Mouse (Mus musculus): ENCODE results near the gene Zdhhc14.

Zdhhc14 gene

DNA sequence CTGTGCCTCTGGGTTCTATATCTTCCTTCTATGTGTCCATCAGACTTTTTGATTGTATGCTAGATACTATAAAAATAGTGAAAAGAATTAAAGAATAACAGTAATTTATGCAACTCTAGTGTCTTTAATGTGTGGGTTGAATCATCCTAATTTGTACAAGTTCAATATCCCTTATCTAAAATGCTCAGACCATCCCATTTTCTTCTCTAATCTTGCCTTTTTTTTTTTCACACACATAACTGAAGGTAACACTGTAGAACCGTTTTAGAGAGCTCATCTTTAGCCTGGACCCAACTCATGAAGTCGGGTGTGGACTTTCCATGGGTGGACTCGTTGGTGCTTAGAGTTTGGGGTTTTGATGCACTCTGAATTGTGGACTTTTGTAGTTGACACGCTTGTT, 12.6 kb downstream of the Zdhhc14 start:
- no peak for DNase-seq (ENCODE audit: low spot score)

DNA sequence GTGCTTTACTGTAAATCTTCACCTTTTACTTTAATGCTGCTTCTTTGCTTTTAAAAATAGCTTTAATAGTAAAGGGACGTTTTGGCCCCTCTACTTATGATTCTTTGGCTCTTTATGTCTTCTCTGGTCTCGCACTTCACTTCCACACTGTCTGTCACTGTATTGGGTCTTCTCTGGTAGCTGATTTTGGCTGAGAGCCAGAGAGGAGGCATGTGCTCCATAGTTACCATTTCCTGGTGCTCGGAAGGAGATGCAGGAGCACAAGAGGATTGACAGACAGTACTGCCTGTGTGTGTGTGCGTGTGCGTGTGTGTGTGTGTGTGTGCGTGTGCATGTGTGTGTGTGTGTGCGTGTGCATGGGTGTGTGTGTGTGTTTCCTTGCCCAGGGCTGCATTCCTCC, 14.2 kb downstream of the Zdhhc14 start:
- no peak for DNase-seq (ENCODE audit: low spot score)

DNA sequence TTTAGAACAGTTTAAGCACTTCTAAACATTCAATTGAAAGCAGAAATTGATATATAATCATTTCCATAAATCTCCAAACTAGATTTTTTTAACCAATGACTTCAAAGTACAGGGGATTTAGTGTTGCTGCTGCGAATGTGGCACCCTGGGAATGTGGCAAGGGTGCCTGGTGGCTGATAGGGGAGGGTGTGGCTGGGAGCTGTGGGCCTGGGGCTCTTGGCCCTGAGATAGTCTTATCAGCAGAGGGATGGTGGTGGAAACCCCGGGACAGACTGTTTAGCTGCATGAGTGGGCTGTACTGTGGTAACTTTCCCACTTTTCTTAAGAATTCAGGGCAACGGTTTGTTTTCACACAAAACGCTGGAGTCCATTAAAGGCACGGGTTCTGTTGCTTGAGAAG, 14.6 kb downstream of the Zdhhc14 start:
- no peak for DNase-seq (ENCODE audit: low spot score)

DNA sequence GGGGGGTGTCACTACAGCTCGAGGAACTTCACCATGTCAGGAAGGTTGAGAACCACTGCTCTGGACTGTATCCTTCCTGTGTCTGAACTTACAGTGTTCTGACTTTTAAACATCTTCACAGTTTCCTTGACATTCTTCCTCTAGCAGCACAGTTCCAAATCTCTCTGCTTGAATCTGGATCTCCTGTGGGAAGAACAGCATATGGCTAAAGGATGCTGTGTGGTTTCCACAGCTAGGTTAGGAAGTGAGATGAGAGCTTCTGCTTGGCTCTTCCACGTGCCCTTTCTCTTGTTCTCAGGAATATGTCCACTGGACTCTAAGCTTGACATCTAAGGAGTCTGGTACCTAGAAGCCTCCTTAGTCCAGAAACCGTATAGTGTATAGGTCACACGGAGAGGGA, 15.7 kb downstream of the Zdhhc14 start:
- no peak for DNase-seq (ENCODE audit: low spot score)

DNA sequence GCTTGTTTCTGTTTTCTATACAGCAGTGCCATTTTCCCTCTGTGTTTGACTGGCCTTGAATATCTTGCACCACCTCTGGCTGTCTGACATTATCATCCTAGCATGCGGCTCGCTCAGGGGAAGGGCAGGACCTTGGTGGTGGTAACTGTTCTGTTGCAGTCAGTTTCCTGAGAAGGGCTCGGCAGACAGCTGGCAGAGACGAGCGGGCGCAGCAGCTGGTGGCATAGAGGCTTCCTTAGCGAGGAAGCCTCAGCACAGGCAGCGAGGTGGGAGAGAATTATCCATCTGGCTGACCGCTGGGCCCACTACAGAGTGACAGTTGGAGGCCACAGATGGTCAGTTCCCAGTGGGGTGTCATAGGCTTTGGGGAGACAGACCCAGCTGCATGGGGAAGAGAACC, 18.2 kb downstream of the Zdhhc14 start:
- no peak for DNase-seq (ENCODE audit: low spot score)

DNA sequence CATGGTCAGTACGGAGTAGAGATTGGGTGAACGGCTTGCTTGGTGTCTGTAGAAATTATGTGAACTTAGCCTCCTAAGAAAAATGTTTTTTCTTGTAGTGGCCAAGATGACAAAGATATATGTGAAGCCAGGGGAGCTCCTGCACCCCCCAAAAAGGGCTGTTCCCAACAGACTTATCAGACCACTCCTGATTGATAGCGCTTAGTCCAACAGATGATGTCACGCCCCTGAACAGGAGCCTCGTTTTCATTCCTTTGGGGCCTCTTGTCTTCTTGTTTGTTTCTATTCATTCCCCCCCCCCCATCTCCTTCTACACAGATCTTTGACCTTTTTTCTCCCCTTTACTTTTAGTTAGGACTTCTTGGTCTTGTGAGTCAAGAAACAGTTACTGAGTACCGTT, 19.4 kb downstream of the Zdhhc14 start:
- DNase-seq (ENCODE audit: low spot score), result no peak

DNA sequence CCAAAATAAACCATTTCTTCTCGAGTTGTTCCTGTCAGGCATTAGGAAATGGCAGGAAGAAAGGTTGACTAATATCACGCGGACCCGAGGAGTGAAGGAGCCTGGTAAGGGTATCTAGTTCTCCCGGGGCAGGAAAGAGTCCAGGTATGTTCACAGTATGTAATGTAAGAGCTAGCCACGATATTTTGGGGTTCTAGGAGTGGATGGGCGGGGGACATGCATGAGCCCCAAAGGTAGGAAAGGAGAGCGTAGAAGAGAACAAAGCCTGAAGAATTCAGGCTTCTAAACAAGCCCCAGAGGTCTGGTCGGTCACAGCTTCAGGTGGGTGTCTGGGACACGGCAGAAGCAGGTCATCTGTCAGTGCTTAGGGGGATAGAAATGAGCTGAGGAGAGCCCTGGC, 27.1 kb downstream of the Zdhhc14 start:
- DNase-seq (ENCODE audit: low spot score), result no peak

DNA sequence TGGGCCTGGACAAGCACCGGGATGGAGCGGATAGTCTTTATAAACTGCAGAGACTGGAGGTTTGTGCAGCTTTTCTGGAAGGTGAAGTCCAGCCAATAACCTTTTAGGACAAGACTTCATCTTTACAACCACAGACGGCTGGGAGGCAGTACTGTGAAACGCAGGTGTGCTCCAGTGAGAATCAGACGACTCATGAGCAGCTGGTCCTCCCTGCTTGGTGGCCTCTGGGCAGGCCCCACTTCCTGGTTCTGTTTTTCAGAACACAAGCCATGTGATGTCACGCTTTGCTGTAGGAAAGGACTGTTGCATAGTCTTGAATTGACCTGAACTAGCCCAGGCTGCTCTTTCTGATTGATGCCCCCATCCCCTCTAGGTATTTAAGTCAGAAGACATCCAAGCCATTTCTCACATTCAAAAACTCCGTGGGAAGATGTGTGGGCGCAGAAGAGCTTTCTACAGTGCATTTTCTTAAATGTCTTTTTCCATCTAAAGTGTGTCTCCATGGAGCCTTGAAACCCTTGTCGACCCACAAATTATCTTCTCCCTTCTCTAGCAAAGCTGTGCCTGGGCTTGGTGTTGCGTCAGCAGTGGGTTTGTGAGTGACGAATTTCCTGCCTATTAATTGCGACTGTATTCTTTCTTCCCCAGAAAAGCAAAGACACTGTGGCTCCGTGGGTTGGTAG, 27.7 kb downstream of the Zdhhc14 start:
- no peak for DNase-seq (ENCODE audit: low spot score)

DNA sequence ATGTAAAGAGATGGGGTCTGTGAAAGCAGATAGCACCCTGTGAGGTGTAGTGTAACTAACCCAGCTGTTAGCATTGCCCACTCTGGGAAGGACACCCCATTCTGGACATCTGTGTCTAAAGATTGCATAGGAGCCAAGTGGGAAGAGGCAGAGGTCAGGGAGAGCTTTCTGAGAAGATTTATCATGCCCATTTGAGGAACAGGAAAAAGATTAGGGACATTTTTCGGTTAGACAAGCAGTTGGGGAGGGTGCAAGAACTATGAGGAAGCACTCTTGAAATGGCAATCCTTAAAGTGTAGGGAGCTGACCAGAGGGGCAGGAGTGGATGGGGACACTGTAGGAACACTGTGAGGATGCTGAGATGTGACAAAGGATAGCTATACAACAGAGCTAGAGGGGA, 29.2 kb downstream of the Zdhhc14 start:
- no peak for DNase-seq (ENCODE audit: low spot score)

DNA sequence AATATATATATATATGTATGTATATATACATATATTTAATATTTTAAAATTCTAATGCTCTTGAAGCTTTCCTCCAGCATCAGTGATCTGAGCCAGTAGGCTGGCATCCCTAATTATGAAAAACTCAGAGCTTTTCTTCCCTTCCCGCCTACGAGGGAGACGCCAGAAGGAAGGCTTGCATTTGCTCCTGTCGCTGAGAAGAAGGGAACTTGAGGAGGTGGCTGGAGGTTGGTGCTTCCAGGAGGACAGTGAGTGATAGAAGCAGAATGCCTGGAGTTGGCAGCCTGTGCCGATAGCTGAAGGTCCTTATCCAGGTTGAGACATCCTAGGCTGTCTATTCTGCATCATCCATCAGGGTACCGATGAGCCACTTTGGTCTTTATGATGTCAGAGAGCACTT, 37.2 kb downstream of the Zdhhc14 start:
- DNase-seq (ENCODE audit: low spot score), result no peak

DNA sequence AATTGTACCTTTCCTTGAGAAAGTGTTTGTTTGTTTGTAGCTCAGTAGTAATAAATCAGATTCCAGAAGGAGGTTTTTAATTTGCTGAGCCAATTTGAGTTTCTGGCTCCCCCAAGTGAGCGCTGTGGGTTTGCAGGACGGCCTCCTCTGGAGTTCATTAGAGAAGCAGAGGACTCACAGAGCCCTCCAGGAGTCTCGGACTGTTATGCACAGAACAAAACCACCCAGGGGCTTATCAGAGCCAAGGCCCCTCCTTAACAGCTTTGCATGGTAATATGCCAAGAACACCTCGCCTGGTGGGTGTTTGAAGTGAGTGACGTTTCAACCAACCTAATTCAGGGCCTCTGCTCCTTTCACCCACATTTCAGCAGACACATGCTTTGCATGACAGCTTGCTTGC, 40.5 kb downstream of the Zdhhc14 start:
- no peak for DNase-seq (ENCODE audit: low spot score)

DNA sequence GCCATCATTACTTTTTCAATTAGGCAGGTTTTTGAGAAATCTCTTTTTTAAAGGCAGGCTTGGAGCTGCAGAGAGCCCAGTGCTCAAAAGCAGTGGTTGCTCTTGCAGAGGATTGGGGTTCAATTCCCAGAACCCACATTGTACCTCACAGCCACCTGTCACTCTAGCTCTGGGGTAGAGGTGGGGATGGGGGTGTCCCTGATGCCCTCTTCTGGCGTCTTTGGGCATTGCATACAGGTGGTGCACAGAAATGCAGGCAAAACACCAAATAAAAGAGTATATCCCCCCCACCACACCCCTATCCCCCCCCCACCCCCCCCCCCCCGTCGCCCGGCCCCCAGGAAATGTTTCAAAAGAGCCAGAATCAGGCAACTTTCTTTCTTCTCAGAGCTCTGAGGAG, 43.0 kb downstream of the Zdhhc14 start:
- no peak for DNase-seq (ENCODE audit: low spot score)

DNA sequence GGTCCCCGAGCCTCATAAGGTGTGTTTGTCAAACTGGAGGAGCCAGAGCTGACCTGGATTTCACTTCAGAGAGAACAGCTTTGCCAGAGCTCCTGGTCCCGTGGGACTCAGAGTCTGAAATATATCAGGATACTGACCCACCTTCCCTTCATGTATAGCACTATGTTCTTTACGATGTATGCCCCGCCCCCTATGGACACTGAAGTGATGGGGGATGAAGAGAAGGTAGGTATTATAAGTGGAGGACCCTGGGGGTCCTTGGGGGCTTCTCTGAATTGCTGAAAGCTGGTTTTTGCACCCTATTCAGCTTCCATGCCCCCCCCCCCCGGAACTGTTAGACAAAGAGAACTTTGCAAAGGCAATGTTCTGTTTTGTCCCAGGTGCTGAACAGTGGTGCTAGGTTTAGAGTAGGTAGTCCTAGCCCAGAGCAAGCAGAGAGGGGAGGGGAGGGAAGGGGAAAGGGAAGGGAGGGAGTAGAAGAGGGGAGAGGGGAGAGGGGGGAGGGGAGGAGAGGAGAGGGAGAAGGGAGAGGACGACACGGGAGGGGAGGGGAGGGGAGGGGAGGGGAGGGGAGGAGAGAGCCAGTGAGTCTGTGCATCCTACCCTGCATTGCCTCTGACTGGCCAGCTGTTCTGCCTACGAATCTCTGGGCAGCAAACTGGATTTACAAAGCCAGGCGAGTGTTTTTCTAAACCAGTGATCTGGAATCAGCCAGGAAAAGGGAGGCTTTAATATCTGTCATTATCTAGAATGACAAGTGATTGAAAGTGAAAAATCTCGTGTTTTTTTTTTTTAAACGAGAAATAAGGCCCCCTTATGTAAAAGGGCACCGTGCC, 44.1 kb downstream of the Zdhhc14 start:
- no peak for DNase-seq (ENCODE audit: low spot score)

DNA sequence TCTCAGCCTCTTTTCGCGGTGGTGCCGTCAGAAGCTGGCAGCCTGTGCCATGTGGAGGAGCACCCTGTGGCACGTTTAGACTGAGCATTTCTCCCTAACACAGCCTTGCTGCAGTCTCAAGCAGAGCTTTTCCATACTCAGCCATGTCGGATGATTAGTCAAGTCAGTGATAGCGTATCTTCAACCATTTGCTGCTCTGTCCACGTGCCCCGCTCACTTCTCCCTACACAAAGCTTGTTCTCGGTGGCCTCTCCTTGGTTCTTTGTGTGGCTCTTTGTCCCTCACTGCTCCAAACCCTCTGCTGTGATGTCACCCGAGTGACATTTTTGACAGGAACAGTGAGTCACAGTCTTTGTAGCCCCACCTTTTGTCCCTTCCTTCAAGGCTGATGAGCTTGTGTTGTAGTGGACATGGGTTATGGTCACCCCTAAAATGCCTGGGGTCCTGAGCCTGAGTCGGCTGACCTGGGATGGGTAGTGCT, 44.8 kb downstream of the Zdhhc14 start:
- DNase-seq (ENCODE audit: low spot score), result no peak

DNA sequence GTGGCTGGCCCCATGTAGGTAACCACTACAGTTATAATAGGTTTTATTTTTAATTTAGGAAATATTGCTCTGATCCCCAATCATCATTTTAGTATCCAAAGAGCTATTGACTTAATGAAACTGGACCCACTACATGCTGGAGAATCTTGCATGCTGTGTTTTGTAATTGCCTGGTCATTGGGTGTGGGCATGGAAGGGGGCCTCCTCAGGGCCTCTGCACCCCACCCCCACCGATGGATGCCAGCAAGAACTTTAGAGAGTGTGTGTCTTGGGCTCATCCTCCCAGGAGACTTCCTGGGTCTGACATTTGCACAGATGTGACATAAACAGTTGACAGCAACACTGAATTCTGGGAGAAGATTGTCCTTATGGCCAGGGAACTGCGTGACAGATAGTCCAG, 49.8 kb downstream of the Zdhhc14 start:
- no peak for DNase-seq (ENCODE audit: low spot score)

DNA sequence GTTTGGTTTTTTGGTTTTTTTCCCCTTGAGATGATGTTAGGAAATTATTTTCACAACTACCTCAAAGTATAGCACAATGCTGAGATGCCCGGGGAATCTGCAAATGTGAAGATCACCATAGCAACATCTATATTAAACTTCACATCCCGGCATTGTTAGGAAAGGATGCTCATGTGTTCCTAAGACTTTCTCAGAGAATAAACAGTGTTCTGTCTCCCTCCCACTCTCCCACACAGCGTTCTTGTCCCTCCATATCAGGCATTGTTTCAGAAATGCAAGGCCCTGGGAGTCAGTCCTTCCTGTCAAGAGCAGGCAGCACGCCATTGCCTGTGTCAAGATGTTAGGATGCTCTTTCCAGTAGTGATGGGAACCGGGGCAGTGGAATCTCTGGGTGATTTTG, 51.7 kb downstream of the Zdhhc14 start:
- no peak for DNase-seq (ENCODE audit: low spot score)

DNA sequence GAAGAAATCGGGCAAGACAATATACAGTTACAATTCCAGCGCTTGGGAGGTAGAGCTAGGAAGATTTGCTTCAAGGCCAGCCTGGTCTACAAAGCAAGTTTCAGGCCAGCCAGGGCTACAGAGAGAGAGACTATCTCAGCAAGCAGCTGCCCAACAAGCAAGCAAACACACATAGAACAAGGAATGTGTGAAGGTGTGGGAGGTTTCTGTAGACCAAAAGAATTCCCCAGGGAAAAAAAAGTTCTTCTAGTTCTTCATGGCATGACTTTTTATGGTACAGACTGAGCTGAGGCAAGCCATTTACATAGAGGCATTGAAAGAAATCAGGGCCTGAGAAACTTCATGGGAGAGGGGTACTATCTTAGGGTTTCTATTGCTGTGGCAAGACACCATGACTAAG, 52.7 kb downstream of the Zdhhc14 start:
- DNase-seq (ENCODE audit: low spot score), result no peak

DNA sequence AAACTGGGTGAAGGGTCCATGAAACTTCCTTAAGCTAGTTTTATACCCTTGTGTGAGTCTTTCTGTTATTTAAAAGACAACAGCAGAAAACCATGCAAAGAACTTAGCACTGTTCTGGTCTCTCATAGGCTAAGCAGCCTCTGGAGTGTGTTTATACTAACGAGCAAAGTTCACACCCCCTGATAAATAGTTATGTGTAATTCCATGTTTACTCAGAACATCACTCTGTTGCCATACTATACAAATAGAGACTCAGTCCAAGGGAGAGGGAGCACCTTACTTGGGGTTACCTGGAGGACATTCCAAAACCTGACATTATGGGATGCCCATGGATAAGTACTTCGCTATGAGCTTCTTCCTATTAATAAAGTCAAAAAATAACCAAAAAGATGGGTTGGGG, 56.2 kb downstream of the Zdhhc14 start:
- DNase-seq (ENCODE audit: low spot score), result no peak

DNA sequence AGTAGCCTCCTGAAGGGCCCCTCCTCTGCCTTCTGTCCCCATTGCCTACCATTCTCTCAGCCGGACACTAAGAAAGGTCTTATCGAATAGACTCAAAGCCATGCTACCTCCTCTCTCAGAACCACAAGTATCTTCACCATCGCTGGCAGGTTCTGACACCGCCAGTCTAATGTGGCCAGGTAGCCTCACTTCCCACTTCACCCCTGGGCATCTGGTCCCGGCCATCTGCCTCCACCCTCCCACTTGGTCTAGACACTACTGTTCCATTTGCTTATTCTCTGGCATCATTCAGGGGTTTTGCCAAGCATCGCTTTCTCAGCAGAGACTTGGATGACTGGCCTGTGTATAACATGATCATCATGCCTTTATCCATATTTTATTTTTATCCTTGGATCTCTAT, 57.1 kb downstream of the Zdhhc14 start:
- DNase-seq (ENCODE audit: low spot score), result no peak

DNA sequence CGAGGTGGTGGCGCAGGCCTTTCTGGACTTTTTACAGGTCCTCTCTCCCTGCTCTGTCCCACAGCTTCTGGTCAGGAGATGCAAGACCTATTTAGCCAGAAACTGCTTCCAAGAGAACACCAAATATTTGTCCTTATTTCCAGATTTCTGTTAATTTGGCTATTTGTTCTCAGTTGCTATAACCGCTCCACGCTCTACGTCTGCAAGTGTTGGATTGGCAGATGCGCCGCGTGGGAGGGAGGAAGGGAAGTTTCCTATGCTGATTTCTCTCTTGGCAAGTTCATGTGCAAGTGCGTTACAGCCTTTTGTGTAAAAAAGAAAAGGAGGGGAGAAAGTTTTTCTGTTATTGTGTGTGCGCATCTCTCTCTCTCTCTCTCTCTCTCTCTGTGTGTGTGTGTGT, 58.1 kb downstream of the Zdhhc14 start:
- DNase-seq (ENCODE audit: low spot score), result no peak

DNA sequence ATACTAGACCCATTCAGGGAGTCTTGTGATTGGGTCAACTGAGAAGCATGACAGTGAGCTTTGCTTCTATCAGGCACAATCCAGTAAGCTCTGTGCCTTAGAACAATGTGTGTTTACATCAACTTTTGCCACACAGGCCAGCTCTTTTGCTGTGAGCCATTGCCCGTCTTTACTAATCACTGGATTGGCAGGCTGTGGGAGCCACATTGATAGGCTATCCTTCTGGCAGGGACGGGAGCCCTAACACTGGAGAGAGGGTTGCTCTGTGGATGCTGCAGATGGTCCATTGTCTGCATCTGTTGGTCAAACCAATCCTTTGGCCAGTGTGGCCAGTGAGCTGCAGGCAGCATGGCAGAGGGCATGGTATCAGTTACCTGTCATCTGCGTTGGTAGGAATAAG, 58.8 kb downstream of the Zdhhc14 start:
- no peak for DNase-seq (ENCODE audit: low spot score)

DNA sequence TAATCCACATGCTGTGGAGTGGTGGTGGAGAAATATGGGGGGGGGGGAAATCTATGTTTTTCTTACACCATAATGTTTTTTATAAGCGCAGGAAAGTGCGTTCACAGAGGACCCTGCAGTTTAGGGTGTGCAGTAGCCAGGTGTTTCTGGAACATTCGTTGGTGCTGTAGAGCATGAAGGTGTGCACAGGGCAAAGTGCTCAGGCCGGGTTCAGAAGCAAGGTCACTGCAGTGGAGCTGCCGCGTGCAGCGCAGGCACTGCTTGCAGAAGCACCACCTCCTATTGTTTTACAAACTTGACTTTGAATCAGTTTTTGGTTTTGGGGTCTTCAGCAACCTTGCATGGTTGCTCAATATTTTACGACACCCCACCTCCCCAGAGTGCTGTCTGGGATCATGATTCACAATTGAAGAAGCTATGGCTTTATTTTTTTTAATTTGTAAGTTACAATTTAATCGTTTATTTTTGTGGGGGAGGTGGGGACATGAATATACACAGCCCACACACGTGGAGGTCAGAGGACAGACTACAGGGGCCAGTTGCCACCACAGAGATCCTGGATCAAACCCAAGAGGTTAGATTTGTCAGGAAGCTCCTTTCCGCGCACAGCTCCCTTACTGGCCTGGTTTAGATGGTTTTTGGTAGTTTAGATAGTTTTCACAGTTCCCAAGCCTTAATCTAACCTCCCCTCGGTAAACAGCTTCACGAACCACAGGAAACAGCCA, 59.8 kb downstream of the Zdhhc14 start:
- no peak for DNase-seq (ENCODE audit: low spot score)

DNA sequence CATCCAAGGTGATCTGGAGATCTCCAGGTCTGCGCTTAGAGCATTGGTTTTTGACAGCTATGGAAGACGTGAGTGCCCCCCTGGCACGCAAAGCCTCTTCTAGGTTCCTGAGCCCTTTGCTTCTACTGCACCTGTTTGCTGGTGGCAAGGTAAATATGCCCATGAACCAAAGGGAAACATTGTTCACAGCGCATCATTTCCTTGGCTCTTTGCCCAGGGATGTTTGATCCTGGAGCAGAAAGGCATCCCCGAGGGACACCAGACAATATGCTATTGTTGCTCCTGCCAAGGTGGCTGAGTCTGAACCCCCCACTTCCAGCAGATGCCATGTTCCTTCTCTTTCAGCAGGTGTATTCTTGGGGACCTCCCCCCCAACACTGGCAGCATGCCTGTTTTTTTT, 61.2 kb downstream of the Zdhhc14 start:
- peak; percentile 60 for DNase-seq (ENCODE audit: low spot score)

All from testis, postnatal 10 days (tissue).